Mouse (Mus musculus): ENCODE measurements around the gene Apoa2. TPM values are rescaled to one million over a fixed set of nuclear protein-coding genes. Genes with fewer than 3 reads are reported as not detected.

The Apoa2 gene
- polyA plus RNA-seq, 1 experiment from 2014 or later = 1.9 TPM

GRCm38 (mm10) chr1:171257781-171258180, 32.9 kb downstream of the Apoa2 start:
- H3K27me3 ChIP-seq (replicated peaks; ENCODE audit: control insufficient read depth, insufficient read depth, low read length) = no peaks in the 10 kb centered on the region
- H3K4me1 ChIP-seq (ENCODE audit: control insufficient read depth, insufficient read depth, low read length) = peaks cover 9% of the 10 kb centered on the region
- 88% methylated on average over 9 of the region's 9 CpGs for WGBS
- ATAC-seq (ENCODE audit: low read depth) (no peak), DNase-seq (ENCODE audit: low spot score) (no peak)
- no peak overlapping the region for H3K4me2 ChIP-seq (ENCODE audit: low read depth, low read length)
- H3K27ac ChIP-seq (replicated peaks; ENCODE audit: low read depth, low read length) = no peak overlapping the region
- H3K9ac ChIP-seq (ENCODE audit: low read depth, low read length) = no peak overlapping the region
- peaks cover 64% of the 10 kb centered on the region for H3K36me3 ChIP-seq (ENCODE audit: control insufficient read depth, insufficient read depth, low read length)
- no peak overlapping the region for H3K4me3 ChIP-seq (ENCODE audit: low read depth, low read length)
- no peaks in the 10 kb centered on the region for H3K9me3 ChIP-seq (ENCODE audit: control insufficient read depth, low read length)

GRCm38 (mm10) chr1:171258921-171259320, 34.1 kb downstream of the Apoa2 start:
- WGBS = 82% methylated on average over 17 of the region's 17 CpGs
- H3K4me2 ChIP-seq (ENCODE audit: low read depth, low read length) = no peak overlapping the region
- DNase-seq (ENCODE audit: low spot score) = no peak

GRCm38 (mm10) chr1:171260316-171260715, 35.5 kb downstream of the Apoa2 start:
- H3K4me3 ChIP-seq (ENCODE audit: low read depth, low read length) = no peak overlapping the region
- WGBS = 76% methylated on average over 3 of the region's 3 CpGs
- no peak for ATAC-seq (ENCODE audit: low read depth)
- H3K4me1 ChIP-seq (ENCODE audit: control insufficient read depth, insufficient read depth, low read length) = peaks cover 16% of the 10 kb centered on the region
- H3K27me3 ChIP-seq (replicated peaks; ENCODE audit: control insufficient read depth, insufficient read depth, low read length) = no peaks in the 10 kb centered on the region
- H3K9ac ChIP-seq (ENCODE audit: low read depth, low read length) = no peak overlapping the region
- H3K9me3 ChIP-seq (ENCODE audit: control insufficient read depth, low read length) = no peaks in the 10 kb centered on the region
- peaks cover 43% of the 10 kb centered on the region for H3K36me3 ChIP-seq (ENCODE audit: control insufficient read depth, insufficient read depth, low read length)
- no peak for DNase-seq (ENCODE audit: low spot score)
- no peak overlapping the region for H3K4me2 ChIP-seq (ENCODE audit: low read depth, low read length)
- H3K27ac ChIP-seq (replicated peaks; ENCODE audit: low read depth, low read length) = no peak overlapping the region

More at GRCm38 (mm10) chr1:171258921-171259320, 34.1 kb downstream of the Apoa2 start:
- H3K9ac ChIP-seq (ENCODE audit: low read depth, low read length) = no peak overlapping the region
- H3K9me3 ChIP-seq (ENCODE audit: control insufficient read depth, low read length) = no peaks in the 10 kb centered on the region
- no peak overlapping the region for H3K27ac ChIP-seq (replicated peaks; ENCODE audit: low read depth, low read length)
- no peak for ATAC-seq (ENCODE audit: low read depth)
- H3K4me3 ChIP-seq (ENCODE audit: low read depth, low read length) = no peak overlapping the region
- H3K4me1 ChIP-seq (ENCODE audit: control insufficient read depth, insufficient read depth, low read length) = peaks cover 16% of the 10 kb centered on the region
- H3K36me3 ChIP-seq (ENCODE audit: control insufficient read depth, insufficient read depth, low read length) = peaks cover 54% of the 10 kb centered on the region
- no peaks in the 10 kb centered on the region for H3K27me3 ChIP-seq (replicated peaks; ENCODE audit: control insufficient read depth, insufficient read depth, low read length)

GRCm38 (mm10) chr1:171262594-171263130, 37.8 kb downstream of the Apoa2 start:
- peaks cover 25% of the 10 kb centered on the region for H3K36me3 ChIP-seq (ENCODE audit: control insufficient read depth, insufficient read depth, low read length)
- peak; percentile 96 for DNase-seq (ENCODE audit: low spot score)
- peak; percentile 87 for ATAC-seq (ENCODE audit: low read depth)

GRCm38 (mm10) chr1:171263185-171263611, 38.3 kb downstream of the Apoa2 start:
- peak overlapping the region; percentile 17; the same call in 1 of the 2 replicates for H3K4me3 ChIP-seq (ENCODE audit: low read depth, low read length)
- H3K4me2 ChIP-seq (ENCODE audit: low read depth, low read length) = peak overlapping the region; percentile 49
- H3K27me3 ChIP-seq (replicated peaks; ENCODE audit: control insufficient read depth, insufficient read depth, low read length) = no peaks in the 10 kb centered on the region
- DNase-seq (ENCODE audit: low spot score) = peak; percentile 95
- no peak overlapping the region for H3K9ac ChIP-seq (ENCODE audit: low read depth, low read length)
- 0% methylated on average over 2 of the region's 2 CpGs for WGBS
- peaks cover 20% of the 10 kb centered on the region for H3K36me3 ChIP-seq (ENCODE audit: control insufficient read depth, insufficient read depth, low read length)
- peaks cover 16% of the 10 kb centered on the region for H3K4me1 ChIP-seq (ENCODE audit: control insufficient read depth, insufficient read depth, low read length)
- H3K27ac ChIP-seq (replicated peaks; ENCODE audit: low read depth, low read length) = peak overlapping the region; percentile 87
- peak; percentile 92 for ATAC-seq (ENCODE audit: low read depth)
- no peaks in the 10 kb centered on the region for H3K9me3 ChIP-seq (ENCODE audit: control insufficient read depth, low read length)

More at GRCm38 (mm10) chr1:171262594-171263130, 37.8 kb downstream of the Apoa2 start:
- 3% methylated on average over 8 of the region's 8 CpGs for WGBS
- peak overlapping the region; percentile 87 for H3K27ac ChIP-seq (replicated peaks; ENCODE audit: low read depth, low read length)
- H3K9ac ChIP-seq (ENCODE audit: low read depth, low read length) = peak overlapping the region; percentile 14
- H3K4me3 ChIP-seq (ENCODE audit: low read depth, low read length) = peak overlapping the region; percentile 17
- H3K4me1 ChIP-seq (ENCODE audit: control insufficient read depth, insufficient read depth, low read length) = peaks cover 16% of the 10 kb centered on the region
- H3K9me3 ChIP-seq (ENCODE audit: control insufficient read depth, low read length) = no peaks in the 10 kb centered on the region
- H3K27me3 ChIP-seq (replicated peaks; ENCODE audit: control insufficient read depth, insufficient read depth, low read length) = no peaks in the 10 kb centered on the region
- peak overlapping the region; percentile 49 for H3K4me2 ChIP-seq (ENCODE audit: low read depth, low read length)

GRCm38 (mm10) chr1:171263666-171264461, 39.0 kb downstream of the Apoa2 start:
- H3K9me3 ChIP-seq (ENCODE audit: control insufficient read depth, low read length) = no peaks in the 10 kb centered on the region
- H3K4me1 ChIP-seq (ENCODE audit: control insufficient read depth, insufficient read depth, low read length) = peaks cover 16% of the 10 kb centered on the region
- no peaks in the 10 kb centered on the region for H3K27me3 ChIP-seq (replicated peaks; ENCODE audit: control insufficient read depth, insufficient read depth, low read length)
- no peak overlapping the region for H3K4me3 ChIP-seq (ENCODE audit: low read depth, low read length)
- peak overlapping the region; percentile 49 for H3K4me2 ChIP-seq (ENCODE audit: low read depth, low read length)
- peak overlapping the region; percentile 87 for H3K27ac ChIP-seq (replicated peaks; ENCODE audit: low read depth, low read length)
- DNase-seq (ENCODE audit: low spot score) (peak; percentile 63), ATAC-seq (ENCODE audit: low read depth) (no peak)
- WGBS = 70% methylated on average over 3 of the region's 3 CpGs
- H3K36me3 ChIP-seq (ENCODE audit: control insufficient read depth, insufficient read depth, low read length) = peaks cover 15% of the 10 kb centered on the region; the same call in 1 of the 2 replicates
- H3K9ac ChIP-seq (ENCODE audit: low read depth, low read length) = no peak overlapping the region

GRCm38 (mm10) chr1:171265971-171266744, 41.3 kb downstream of the Apoa2 start:
- Histone ChIP-seq H3K27ac (replicated peaks; ENCODE audit: low read depth, low read length) (no peak overlapping the region), H3K9ac (ENCODE audit: low read depth, low read length) (no peak overlapping the region), H3K9me3 (ENCODE audit: control insufficient read depth, low read length) (no peaks in the 10 kb centered on the region), H3K4me1 (ENCODE audit: control insufficient read depth, insufficient read depth, low read length) (peaks cover 23% of the 10 kb centered on the region), H3K4me2 (ENCODE audit: low read depth, low read length) (no peak overlapping the region), H3K4me3 (ENCODE audit: low read depth, low read length) (no peak overlapping the region), H3K27me3 (replicated peaks; ENCODE audit: control insufficient read depth, insufficient read depth, low read length) (no peaks in the 10 kb centered on the region), H3K36me3 (ENCODE audit: control insufficient read depth, insufficient read depth, low read length) (no peaks in the 10 kb centered on the region)
- DNase-seq (ENCODE audit: low spot score) (no peak), ATAC-seq (ENCODE audit: low read depth) (no peak)
- WGBS = 52% methylated on average over 4 of the region's 4 CpGs

GRCm38 (mm10) chr1:171268341-171268740, 43.5 kb downstream of the Apoa2 start:
- DNase-seq (ENCODE audit: low spot score) = no peak
- WGBS = 63% methylated on average over 1 of the region's 1 CpGs
- no peak for ATAC-seq (ENCODE audit: low read depth)
- peaks cover 17% of the 10 kb centered on the region for H3K4me1 ChIP-seq (ENCODE audit: control insufficient read depth, insufficient read depth, low read length)
- H3K36me3 ChIP-seq (ENCODE audit: control insufficient read depth, insufficient read depth, low read length) = peaks cover 12% of the 10 kb centered on the region
- H3K27me3 ChIP-seq (replicated peaks; ENCODE audit: control insufficient read depth, insufficient read depth, low read length) = no peaks in the 10 kb centered on the region
- H3K9ac ChIP-seq (ENCODE audit: low read depth, low read length) = no peak overlapping the region
- no peak overlapping the region for H3K27ac ChIP-seq (replicated peaks; ENCODE audit: low read depth, low read length)
- no peak overlapping the region for H3K4me2 ChIP-seq (ENCODE audit: low read depth, low read length)
- H3K9me3 ChIP-seq (ENCODE audit: control insufficient read depth, low read length) = no peaks in the 10 kb centered on the region
- no peak overlapping the region for H3K4me3 ChIP-seq (ENCODE audit: low read depth, low read length)

Measured in embryonic facial prominence, embryonic 14.5 days (tissue).